Mouse (Mus musculus) ES-Bruce4 (cell line): ENCODE data around the gene Tstd1.

ENCODE experiments used
- CTCF ChIP-seq: IDR thresholded peaks from one replicate; pipeline ENCODE4 v1.8.1; 2011; ENCODE audit warnings: low read depth, low read length
- EP300 ChIP-seq: IDR thresholded peaks from 2 replicates; pipeline ENCODE4 v1.6.1; 2011; ENCODE audit warnings: low read depth, low read length; ENCODE audit not compliant: insufficient read depth

- TF ChIP-seq EP300 (no peak), CTCF (no peak)
Observed at GRCm38 (mm10) chr1:171450062-171450461, 31.4 kb downstream of the Tstd1 start.
